Mouse (Mus musculus) mouse embryonic stem cell (cell line): Measurements from ENCODE around the gene Rfesd.

Source experiments
- in situ Hi-C, 2 experiments: fragments of 300-500 bp; cut with MboI; formaldehyde crosslinking; loops; 1 replicate in 1 of 2; 3 replicates in 1 of 2; pipeline ENCODE4 v1.14.3; 2019 to 2020; ENCODE audit warnings: low sequenced_read_pairs in 2 of 2, low pct_unique_long_range_greater_than_20kb in 1 of 2, mixed read lengths in 1 of 2; ENCODE audit not compliant: unreplicated experiment in 1 of 2

Gene Rfesd

DNA sequence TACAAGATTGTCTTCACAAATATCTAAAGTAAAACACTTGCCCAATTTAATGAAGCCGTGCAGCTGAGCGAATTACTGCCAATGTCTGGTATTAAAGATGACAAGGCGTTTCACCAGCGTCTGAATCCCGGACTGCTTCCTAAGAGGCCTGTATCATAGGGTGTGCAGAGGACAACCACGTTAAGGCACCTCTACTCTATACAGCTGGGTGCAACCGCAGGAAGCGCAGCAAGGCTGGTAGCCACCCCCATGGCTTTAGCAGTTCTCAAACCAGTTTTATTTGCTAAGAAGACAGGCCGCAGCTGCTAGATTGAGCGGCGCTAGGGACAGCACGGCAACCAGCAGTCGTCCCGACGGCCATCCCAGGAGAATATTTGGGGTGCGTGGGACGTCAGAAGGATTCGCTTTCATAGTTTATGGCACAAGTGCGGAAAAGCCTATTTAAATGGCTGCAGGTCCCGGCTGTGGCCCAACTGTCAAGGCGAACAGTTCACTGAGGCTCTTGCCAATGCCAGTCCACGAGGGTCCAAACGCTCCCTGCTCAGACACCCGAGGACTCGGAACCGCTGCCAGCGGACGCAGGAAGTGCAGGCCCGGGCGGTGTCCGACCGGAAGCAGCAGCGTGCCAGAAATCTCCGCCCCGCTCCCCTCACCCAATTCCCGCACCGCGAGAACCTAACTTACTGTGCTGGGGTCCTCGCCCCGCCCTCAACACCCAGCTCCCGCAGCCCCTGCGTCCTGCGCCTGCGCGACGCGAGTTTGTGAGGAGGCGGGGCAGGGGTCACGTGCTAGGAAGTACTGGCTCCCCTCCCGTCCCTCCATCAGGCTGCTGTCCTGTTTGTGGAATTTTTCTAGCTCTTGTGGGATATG, at the start of gene Rfesd:
Rfesd (minus strand) TSS at position 746 of the 870 bp plus-strand sequence.
- in situ Hi-C loops: no loop called here

DNA sequence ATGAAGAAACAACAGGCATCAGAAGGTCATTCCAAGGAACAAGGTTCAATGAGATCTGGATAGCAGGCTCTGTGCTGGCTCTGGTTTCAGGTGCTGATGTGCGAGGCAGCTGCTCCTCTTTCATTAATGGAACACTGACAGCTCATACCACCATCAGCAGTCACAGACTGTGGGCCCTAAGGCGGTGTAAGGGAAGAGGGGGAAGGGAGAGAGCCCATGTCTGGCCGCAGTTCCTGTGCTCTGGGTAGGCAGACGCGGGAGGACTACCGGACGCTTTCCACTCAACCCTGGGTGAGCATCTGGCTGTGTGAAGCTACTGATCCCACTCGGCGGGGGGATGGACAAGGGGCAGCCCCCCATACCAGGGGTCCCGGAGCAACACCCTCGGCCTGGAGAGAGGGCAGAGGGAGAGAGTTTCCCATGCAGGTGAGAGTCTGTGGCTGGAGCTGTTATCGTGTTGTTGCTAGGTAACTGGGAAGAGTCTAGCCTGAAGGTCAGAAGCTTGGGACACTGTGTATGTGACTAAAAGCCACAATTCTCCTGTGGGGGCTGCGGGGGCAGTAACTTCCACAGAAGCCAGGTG, 45.9 kb upstream of the Rfesd start:
- in situ Hi-C loops: no loop called here

DNA sequence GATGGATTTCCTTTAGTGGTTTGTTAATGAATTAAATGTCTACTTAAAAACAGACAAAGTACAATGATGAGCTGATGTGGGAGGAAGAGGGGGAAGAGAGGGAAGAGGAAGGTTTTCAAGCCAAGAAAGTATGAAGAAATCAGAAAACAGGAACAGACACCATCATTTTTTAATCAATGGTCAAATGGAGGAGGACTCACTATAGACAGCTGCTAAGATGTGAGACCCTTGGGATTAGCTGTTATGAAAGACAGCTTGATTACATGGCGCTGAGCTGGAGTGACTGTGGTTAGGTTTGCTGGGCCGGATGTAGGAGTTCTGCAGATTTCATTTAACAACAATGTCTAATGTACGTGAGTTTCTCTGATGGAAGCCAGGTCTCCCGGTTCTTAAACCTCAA, 45.0 kb upstream of the Rfesd start:
- in situ Hi-C loops: no loop called here

DNA sequence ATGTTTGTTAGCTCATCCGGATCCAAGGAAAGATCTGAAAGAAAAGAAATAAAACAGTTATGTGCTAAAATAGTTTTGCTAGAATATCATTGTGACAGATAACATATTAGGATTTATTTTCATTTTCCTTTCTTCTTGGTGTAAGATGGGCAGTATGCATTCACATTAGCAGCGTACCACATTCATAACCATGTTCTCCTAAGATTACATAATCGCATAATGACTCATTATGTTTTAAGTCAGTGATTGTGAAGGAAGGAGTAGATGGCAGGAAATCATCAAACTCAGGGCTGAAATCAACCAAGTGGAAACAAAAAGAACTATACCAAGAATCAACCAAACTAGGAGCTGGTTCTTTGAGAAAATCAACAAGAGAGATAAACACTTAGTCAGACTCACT, 44.0 kb upstream of the Rfesd start:
- in situ Hi-C loops: no loop called here

DNA sequence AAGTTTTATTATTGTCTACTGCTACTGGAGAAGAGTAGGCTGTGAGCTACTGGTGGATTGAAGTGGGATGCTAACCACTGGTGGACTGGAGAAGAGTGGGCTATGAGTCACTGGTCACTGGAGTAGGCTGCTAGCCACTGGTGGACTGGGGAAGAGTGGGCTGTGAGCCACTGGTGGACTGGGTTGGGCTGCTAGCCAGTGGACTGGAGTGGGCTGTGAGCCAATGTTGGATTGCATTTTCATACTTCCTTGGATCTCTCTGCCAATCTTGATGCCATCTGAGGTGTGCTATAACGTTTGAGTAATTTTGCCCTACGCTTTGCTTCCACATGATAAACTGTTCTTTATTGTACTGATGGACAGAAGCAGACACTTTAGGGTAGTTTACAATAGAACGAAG, 43.6 kb upstream of the Rfesd start:
- in situ Hi-C loops: no loop called here

DNA sequence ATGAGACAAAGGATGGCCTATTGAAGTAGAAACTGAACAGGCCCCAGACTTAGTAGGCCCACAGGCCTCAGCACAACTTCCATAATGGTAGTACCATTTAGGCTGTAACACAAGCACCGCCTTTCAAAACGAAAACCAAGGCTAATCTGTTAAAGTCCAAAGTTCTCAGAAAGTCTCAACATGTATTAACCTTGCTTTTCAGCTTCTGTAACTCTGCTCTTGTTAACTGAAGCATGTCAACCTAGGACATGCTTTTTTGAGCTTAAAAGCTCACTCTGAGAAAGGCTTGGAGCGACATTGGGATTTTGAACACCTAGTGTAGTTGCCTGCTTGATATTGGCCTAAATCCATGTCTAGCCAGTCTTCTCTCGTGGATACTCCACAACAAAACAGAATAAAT, 41.1 kb upstream of the Rfesd start:
- in situ Hi-C loops: no loop called here

DNA sequence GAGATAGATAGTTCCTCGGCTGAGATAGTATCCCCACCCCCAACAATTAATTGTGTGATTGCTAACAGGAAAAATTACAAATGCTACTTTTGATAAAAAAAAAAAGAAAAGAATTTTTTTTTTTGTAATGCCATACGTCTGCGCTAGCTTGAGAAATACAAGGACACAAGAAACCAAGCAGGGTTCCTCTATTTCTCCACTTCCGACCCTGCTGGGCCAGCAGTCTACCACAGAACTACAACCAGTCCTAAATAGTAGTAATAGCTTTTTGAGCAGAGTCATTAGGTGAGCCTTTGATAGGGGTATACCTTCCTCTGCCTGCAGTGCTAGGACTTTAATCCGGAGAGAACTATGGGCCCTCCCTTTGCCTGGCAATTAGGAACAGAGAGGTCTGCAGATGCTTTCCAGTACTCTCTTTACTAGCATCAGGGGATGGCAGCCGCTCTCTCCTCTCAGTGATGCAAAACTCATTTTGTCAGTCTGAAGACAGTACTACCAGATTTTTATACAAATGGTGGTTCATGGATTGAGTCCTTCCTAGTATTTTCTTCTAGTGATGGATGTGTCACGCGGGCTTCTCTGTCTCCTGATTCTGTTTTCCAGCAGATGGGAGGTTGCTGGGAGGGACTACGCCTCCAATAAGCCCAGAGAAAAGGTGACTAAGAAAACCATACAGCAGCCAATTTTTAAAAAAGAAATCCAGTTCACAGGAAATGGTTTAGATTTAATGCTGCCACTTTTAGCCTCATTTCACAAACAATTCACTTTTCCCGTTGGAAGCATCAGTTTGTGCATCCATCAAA, 38.9 kb upstream of the Rfesd start:
- in situ Hi-C loops: no loop called here

DNA sequence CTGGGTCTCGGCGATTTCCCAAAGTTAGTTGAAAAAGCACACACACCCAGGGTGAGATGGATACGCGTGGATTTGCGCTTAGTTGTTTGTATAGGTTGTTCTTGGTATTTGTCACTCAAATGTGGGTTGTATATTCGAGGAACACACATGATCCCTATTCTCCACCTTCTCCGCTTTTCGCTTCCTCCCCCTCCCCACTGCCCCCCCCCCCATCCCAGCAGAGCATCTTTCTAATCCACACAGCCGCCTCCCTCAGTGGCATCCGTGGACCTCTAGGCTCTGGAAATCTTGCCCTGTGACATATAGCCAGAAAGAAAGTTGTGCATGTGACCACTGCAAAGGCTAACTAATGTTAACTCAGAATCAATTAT, 38.4 kb upstream of the Rfesd start, which contains the start of gene Gpr150:
Gpr150 (minus strand) TSS at position 101 of the 371 bp plus-strand sequence.
- in situ Hi-C loops: no loop called here

DNA sequence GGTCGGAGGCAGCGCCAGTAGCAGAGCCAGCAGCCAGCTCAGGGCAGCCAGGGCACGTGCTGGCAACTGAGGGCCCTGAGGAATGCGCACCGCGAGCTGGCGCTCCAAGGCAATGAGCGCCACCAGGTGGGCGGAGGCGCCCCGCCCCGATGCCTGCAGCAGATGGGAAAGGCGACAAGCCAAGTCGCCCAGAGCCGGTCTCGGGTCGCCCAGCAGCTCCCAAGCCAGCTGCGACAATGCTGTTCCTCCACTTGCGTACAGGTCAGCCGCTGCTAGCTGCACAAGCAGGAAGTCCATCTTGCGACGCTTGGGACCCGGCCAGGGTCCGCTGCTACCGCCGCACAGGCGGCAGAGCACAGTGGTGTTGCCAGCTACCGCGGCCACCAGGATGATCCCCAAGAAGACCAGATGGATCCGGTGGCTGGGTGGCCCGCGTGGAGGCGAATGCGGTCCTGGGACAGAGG, 37.8 kb upstream of the Rfesd start:
- in situ Hi-C loops: no loop called here

DNA sequence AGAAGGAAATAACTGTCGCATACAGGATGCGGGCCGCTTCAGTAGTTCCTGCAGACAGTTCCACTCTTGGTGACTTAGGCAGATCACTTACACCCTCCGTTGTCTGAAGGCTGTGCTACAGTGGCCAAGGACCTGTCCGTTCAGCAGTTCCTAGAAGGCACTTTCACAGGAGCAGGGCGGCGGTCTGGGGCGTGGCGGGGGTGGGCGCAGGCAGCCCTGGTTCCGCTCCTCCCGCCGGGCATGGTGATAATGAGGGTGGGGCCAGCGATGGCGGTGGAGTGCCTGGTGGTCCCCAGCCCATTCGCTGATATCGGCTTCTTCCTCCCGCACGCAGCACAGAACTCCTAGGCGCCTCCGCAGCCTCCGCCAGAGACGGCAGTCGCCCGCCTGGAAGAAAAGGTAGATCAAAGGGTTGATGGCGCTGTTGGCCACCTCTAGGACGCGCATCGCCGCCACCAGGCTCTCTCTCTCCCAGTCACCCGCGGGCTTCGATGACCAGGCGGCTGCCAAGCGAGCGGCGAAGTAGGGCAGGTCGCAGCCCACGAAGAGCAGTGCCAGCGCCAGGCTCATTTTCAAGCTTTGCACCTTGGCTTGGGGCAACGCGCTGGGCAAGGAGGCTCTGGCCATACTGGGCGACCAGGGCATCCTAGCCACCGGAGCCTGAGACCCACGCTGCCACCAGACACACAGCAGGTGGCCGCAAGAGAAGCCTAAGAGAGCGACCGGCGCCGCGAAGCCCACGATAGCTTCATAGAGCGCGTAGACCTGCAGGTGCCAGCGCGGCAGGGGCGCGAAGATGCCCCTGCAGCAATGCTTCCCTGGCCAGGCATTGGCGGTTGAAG, 37.1 kb upstream of the Rfesd start:
- in situ Hi-C loops: no loop called here

DNA sequence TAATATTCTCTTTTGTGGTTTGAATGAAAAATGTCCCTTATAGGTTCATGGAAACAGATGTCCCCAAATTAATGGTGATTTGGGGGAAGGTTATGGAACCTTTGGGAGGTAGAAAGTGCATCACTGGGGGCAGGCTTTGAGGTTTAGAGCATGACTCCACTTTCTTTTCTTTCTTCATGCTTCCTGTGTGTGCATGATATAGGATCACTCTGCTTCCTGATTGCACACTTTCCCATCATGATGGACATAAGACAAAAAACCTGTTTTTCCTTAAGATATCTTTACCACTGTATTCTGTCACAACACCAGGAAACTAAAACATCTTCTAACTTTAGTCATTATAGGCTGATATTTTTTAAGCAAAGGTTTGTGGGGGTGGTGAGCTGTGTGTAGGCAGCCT, 26.5 kb upstream of the Rfesd start:
- in situ Hi-C loops: no loop called here

DNA sequence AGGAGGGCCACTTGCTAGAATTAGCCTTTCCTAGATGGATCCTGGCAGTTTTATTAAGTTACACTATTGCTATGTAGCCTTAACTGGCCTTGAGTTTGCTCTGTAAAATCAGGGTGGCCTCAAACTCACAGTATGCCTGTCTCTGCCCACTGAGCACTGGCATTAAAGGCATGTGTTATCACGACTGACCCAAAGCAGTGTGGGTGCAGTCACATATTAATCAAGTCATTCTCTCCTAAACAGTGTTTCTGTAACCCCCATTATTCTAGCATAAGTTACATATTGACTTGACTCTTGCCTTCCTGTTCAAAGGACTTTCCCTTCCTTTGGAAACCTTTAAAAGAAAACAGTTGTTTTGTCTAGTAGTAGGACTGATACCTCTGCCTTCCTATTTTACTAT, 23.9 kb upstream of the Rfesd start:
- in situ Hi-C loops: no loop called here

DNA sequence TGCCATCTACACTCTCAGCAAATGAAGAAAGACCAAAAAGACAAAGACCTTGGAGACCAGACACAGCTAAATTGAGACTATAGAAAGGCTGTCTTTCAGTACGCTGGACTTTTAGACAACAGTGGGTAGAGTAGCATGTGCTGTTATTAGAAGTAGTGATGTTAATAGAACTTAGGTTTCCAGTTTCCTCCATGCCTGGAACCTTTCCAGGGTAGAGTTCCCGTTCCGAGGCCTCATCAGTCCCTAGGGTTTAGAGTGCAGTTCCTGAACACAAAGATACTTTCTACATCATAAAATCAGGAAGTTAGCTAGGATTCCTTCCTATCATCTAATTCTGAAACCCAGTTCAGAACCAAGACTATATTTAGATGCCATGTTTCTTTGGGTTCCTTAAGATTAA, 6.1 kb upstream of the Rfesd start:
- in situ Hi-C loops: no loop called here

DNA sequence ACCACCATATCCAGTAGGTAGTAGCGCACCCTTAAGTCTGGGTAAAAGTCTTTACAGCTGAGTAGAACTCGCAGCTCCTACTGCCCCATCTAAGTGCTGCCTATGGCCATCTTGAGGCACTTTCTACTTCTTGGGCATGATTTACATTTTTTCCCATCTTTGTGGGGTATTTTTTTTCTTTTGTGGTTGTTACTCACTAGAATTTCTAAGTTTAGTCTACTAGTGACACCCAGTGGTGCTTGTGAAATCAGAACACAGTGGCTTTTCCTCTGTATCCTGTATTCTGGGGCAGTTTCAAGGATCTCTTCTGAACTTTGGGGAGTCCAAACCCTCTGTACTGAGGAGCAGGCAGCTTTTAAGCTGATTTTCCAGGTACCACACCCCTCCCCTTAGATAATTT, 3.3 kb upstream of the Rfesd start:
- in situ Hi-C loops: no loop called here

DNA sequence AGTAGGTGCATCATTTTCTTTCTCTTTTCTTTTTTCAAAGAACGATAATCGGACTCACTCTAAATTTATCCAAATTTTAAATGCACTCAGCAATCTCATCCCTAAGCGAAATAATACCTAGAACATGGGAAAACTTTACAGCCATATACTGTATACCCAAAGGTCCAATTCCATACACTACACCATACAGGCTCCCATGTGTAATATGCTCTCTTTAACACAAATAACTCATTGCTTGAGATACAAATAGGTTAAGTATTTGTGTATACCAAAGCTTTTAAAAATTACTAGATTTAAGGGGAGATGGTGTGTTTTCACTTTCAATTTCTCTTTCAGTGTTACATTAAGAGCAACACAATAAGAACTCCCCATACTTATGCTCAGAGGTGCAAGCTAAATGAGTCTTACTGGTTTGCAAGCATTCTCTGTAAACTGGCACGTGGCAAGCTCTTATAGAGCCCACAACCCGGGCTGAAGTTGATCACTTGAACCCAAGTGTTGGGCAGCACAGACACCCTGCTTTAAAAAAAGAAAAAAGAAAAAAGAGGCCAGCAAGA, 403 bp upstream of the Rfesd start:
- in situ Hi-C loops: no loop called here

DNA sequence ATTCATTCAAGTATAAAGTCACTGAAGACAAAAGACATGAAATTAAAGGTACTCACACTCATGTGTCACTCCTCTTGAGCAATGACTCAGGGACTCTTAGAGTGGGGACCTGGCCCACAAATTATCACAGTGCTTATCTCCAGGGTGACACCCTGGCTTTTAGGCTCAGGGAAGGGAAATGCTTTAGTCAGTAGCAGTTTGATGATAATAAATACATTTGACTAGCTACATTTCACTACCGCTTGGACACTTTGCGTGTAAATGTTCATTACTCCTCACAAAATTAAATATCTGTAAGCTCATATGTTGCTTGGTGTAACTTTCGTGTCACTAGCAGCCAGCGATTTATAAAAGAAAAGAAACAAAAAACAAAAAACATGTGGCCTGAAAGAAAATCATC, 1.1 kb downstream of the Rfesd start:
- in situ Hi-C loops: no loop called here

DNA sequence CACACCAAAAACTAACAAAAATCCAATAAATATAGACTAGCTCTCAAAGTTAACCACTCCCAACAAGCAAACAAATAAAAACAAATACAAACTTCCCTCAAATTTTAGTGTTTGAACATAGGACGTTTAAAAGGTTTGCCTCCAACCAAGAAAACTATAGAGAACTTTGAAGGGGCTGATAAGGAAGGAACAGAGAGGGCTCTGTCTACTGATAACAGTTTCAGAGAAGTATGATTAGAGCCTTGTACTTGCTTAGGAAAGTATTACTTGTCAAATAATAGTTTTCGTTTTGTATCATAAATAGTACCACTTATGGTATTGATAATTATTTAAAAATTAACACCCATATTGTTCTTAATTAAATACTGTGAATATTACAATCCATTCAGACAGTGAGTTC, 4.0 kb downstream of the Rfesd start:
- in situ Hi-C loops: no loop called here

DNA sequence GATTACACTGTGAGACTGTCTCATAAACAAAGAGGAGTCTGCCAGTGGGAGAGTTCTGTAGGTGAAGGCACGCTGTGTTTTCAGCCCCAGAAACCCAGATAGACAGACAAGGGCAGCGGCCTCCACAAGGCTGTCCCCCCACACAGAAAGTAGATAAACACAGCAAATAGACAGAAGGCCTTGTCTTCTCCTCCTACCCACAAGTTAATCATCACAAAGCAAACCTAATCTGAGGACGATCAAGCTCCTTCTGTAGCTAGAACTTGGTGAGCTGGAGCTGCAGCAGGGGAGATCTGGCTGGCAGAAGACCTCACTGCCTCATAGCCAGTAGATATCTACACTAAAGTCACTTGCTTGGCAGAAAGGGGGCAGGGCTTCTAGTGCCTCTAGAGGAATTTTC, 15.2 kb downstream of the Rfesd start:
- in situ Hi-C loops: no loop called here
